In the genomic region with DNA sequence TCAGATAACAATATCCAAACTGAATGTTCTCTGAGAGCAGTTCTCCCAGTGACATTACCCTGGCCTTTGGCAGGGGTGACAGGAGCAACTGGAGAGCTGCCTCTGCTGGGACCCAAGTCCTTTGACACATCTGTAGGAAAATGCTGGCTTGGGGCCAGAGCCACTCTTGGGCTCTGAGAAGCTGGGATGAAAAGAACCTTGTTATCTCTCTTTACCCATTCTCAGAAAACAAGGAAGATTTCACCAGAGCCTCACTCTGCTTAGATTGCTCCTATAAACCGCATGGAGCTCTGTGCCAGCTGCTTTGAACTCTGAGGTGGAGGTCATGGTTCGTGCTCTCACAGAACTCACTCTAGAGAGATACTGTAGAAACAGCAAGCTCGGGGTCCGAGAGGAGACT, we compare ENCODE assay signal across 12 mouse cellular contexts.
DNase-seq lines count a peak whose midpoint lies in the region; ATAC-seq lines count a peak whose summit lies in the region.
"Had no signal": no experiment of that assay in that cellular context is flagged by ENCODE, and none has a peak within 500 bp of the region (broad histone marks: within the 10 kb centered on the region; RNA-seq: fewer than 3 reads in every experiment).

No protein-coding gene starts in this region.

- no peak overlapping the region for H3K4me2 ChIP-seq in heart, embryonic 12.5 days
- H3K4me2 ChIP-seq: forebrain, embryonic 12.5 days; liver, embryonic 15.5 days had no signal

- H3K27ac ChIP-seq in heart, embryonic 12.5 days (ENCODE audit: poor library complexity, severe bottlenecking) = 0 out of 2 replicates have a peak overlapping the region, but pooled peaks have one; percentile 8
- H3K27ac ChIP-seq: forebrain, embryonic 12.5 days; liver, embryonic 15.5 days had no signal

- H3K9ac ChIP-seq in heart, embryonic 12.5 days = no peak overlapping the region
- H3K9ac ChIP-seq: forebrain, embryonic 12.5 days; liver, embryonic 15.5 days had no signal

- H3K27me3 ChIP-seq in heart, embryonic 12.5 days (replicated peaks) = no peaks in the 10 kb centered on the region
- H3K27me3 ChIP-seq: forebrain, embryonic 12.5 days; liver, embryonic 15.5 days had no signal

- no peaks in the 10 kb centered on the region for H3K9me3 ChIP-seq in heart, embryonic 12.5 days (replicated peaks)
- H3K9me3 ChIP-seq: forebrain, embryonic 12.5 days; liver, embryonic 15.5 days had no signal

- 18% methylated on average over 4 of the region's 4 CpGs for WGBS in heart, embryonic 12.5 days

- peaks cover 17% of the 10 kb centered on the region for H3K4me1 ChIP-seq in heart, embryonic 12.5 days (replicated peaks)
- H3K4me1 ChIP-seq: forebrain, embryonic 12.5 days; liver, embryonic 15.5 days had no signal

- DNase-seq in heart, postnatal 36 days = no peak
- peak; percentile 8 for DNase-seq in lung, postnatal 10 days
- DNase-seq in lung, postnatal 4 days = no peak
- DNase-seq in adrenal gland, postnatal 25 days = peak; percentile 27
- DNase-seq in testis, postnatal 10 days (ENCODE audit: low spot score) = peak; percentile 70
- no peak for DNase-seq in spleen, adult 12 weeks (ENCODE audit: low spot score)
- DNase-seq: cerebellum, adult 9-11 months; heart, adult 18-20 months; thymus, adult 2 months had no signal

- H3K36me3 ChIP-seq in heart, embryonic 12.5 days = no peaks in the 10 kb centered on the region
- H3K36me3 ChIP-seq: forebrain, embryonic 12.5 days; liver, embryonic 15.5 days had no signal

- no peak for ATAC-seq in heart, embryonic 12.5 days (ENCODE audit: insufficient number of reproducible peaks, low FRiP score)

- no peak overlapping the region for H3K4me3 ChIP-seq in heart, embryonic 12.5 days
- H3K4me3 ChIP-seq: forebrain, embryonic 12.5 days; liver, embryonic 15.5 days had no signal

- intact Hi-C loops in heart, postnatal 36 days (cut with DNase I) = no loop called here

Comparison
In these comparisons a context has a peak if more than half of its experiments do, and no peak if none do; other contexts are left out.
1. DNase-seq: peak in lung, postnatal 10 days (single experiment), adrenal gland, postnatal 25 days (single experiment) and testis, postnatal 10 days (single experiment); none in heart, postnatal 36 days (0 of 2), lung, postnatal 4 days (0 of 2) and spleen, adult 12 weeks (single experiment).